Mouse (Mus musculus): Measurements from ENCODE around the gene Rpap3. TPM values are rescaled to one million over a fixed set of nuclear protein-coding genes. Genes with fewer than 3 reads are reported as not detected.

Rpap3 gene
- polyA plus RNA-seq, 1 experiment from 2014 or later: 47.2 TPM

- 69% methylated on average over 10 of the region's 10 CpGs for WGBS
Observed at GRCm38 (mm10) chr15:97748309-97748708, 42.7 kb upstream of the Rpap3 start.

GRCm38 (mm10) chr15:97747486-97747885 is 41.9 kb upstream of the Rpap3 start:
- Histone ChIP-seq H3K4me1 (ENCODE audit: control insufficient read depth, insufficient read depth, low read length) (peaks cover 10% of the 10 kb centered on the region; the same call in 1 of the 2 replicates), H3K36me3 (ENCODE audit: control insufficient read depth, insufficient read depth, low read length) (peaks cover 19% of the 10 kb centered on the region; the same call in 1 of the 2 replicates), H3K27ac (ENCODE audit: low read depth, low read length) (no peak overlapping the region), H3K4me3 (ENCODE audit: low read length) (no peak overlapping the region), H3K27me3 (ENCODE audit: control insufficient read depth, insufficient read depth, low read length) (no peaks in the 10 kb centered on the region), H3K4me2 (replicated peaks; ENCODE audit: low read depth, low read length) (no peak overlapping the region), H3K9me3 (ENCODE audit: control insufficient read depth, low read length) (no peaks in the 10 kb centered on the region), H3K9ac (ENCODE audit: low read depth, low read length) (no peak overlapping the region)
- WGBS: 91% methylated on average over 4 of the region's 4 CpGs
- ATAC-seq (ENCODE audit: low FRiP score, low TSS enrichment): no peak

More at GRCm38 (mm10) chr15:97748309-97748708, 42.7 kb upstream of the Rpap3 start:
- H3K9ac ChIP-seq (ENCODE audit: low read depth, low read length): no peak overlapping the region
- no peak overlapping the region for H3K27ac ChIP-seq (ENCODE audit: low read depth, low read length)
- H3K4me2 ChIP-seq (replicated peaks; ENCODE audit: low read depth, low read length): no peak overlapping the region
- H3K36me3 ChIP-seq (ENCODE audit: control insufficient read depth, insufficient read depth, low read length): peaks cover 19% of the 10 kb centered on the region
- no peaks in the 10 kb centered on the region for H3K27me3 ChIP-seq (ENCODE audit: control insufficient read depth, insufficient read depth, low read length)
- no peaks in the 10 kb centered on the region for H3K9me3 ChIP-seq (ENCODE audit: control insufficient read depth, low read length)
- ATAC-seq (ENCODE audit: low FRiP score, low TSS enrichment): no peak
- peaks cover 10% of the 10 kb centered on the region; the same call in 1 of the 2 replicates for H3K4me1 ChIP-seq (ENCODE audit: control insufficient read depth, insufficient read depth, low read length)
- no peak overlapping the region for H3K4me3 ChIP-seq (ENCODE audit: low read length)

- Histone ChIP-seq H3K27ac (ENCODE audit: low read depth, low read length) (no peak overlapping the region), H3K4me2 (replicated peaks; ENCODE audit: low read depth, low read length) (no peak overlapping the region), H3K4me3 (ENCODE audit: low read length) (no peak overlapping the region), H3K4me1 (ENCODE audit: control insufficient read depth, insufficient read depth, low read length) (peaks cover 10% of the 10 kb centered on the region; the same call in 1 of the 2 replicates), H3K36me3 (ENCODE audit: control insufficient read depth, insufficient read depth, low read length) (peaks cover 16% of the 10 kb centered on the region; the same call in 1 of the 2 replicates), H3K27me3 (ENCODE audit: control insufficient read depth, insufficient read depth, low read length) (no peaks in the 10 kb centered on the region), H3K9me3 (ENCODE audit: control insufficient read depth, low read length) (no peaks in the 10 kb centered on the region), H3K9ac (ENCODE audit: low read depth, low read length) (no peak overlapping the region)
- ATAC-seq (ENCODE audit: low FRiP score, low TSS enrichment): no peak
- 96% methylated on average over 24 of the region's 24 CpGs for WGBS
Observed at GRCm38 (mm10) chr15:97746748-97747147, 41.1 kb upstream of the Rpap3 start.

GRCm38 (mm10) chr15:97746278-97746677 is 40.7 kb upstream of the Rpap3 start:
- no peak overlapping the region for H3K27ac ChIP-seq (ENCODE audit: low read depth, low read length)
- no peak for ATAC-seq (ENCODE audit: low FRiP score, low TSS enrichment)
- 92% methylated on average over 10 of the region's 10 CpGs for WGBS

GRCm38 (mm10) chr15:97745331-97745730 is 39.7 kb upstream of the Rpap3 start:
- Histone ChIP-seq H3K9me3 (ENCODE audit: control insufficient read depth, low read length) (no peaks in the 10 kb centered on the region), H3K9ac (ENCODE audit: low read depth, low read length) (no peak overlapping the region), H3K4me3 (ENCODE audit: low read length) (no peak overlapping the region), H3K4me1 (ENCODE audit: control insufficient read depth, insufficient read depth, low read length) (0 out of 2 replicates have a peak, but pooled peaks cover 5% of the 10 kb centered on the region), H3K4me2 (replicated peaks; ENCODE audit: low read depth, low read length) (no peak overlapping the region), H3K36me3 (ENCODE audit: control insufficient read depth, insufficient read depth, low read length) (peaks cover 15% of the 10 kb centered on the region; the same call in 1 of the 2 replicates), H3K27me3 (ENCODE audit: control insufficient read depth, insufficient read depth, low read length) (no peaks in the 10 kb centered on the region), H3K27ac (ENCODE audit: low read depth, low read length) (no peak overlapping the region)
- WGBS: 57% methylated on average over 10 of the region's 10 CpGs
- no peak for ATAC-seq (ENCODE audit: low FRiP score, low TSS enrichment)

More at GRCm38 (mm10) chr15:97746278-97746677, 40.7 kb upstream of the Rpap3 start:
- Histone ChIP-seq H3K4me3 (ENCODE audit: low read length) (no peak overlapping the region), H3K9ac (ENCODE audit: low read depth, low read length) (no peak overlapping the region), H3K4me1 (ENCODE audit: control insufficient read depth, insufficient read depth, low read length) (peaks cover 10% of the 10 kb centered on the region; the same call in 1 of the 2 replicates), H3K9me3 (ENCODE audit: control insufficient read depth, low read length) (no peaks in the 10 kb centered on the region), H3K4me2 (replicated peaks; ENCODE audit: low read depth, low read length) (no peak overlapping the region), H3K27me3 (ENCODE audit: control insufficient read depth, insufficient read depth, low read length) (no peaks in the 10 kb centered on the region), H3K36me3 (ENCODE audit: control insufficient read depth, insufficient read depth, low read length) (peaks cover 15% of the 10 kb centered on the region; the same call in 1 of the 2 replicates)

GRCm38 (mm10) chr15:97744930-97745329 is 39.3 kb upstream of the Rpap3 start:
- H3K27me3 ChIP-seq (ENCODE audit: control insufficient read depth, insufficient read depth, low read length): no peaks in the 10 kb centered on the region
- ATAC-seq (ENCODE audit: low FRiP score, low TSS enrichment): 0 out of 2 replicates have a peak, but pooled peaks have one; percentile 16
- H3K9me3 ChIP-seq (ENCODE audit: control insufficient read depth, low read length): no peaks in the 10 kb centered on the region
- no peak overlapping the region for H3K9ac ChIP-seq (ENCODE audit: low read depth, low read length)
- H3K4me1 ChIP-seq (ENCODE audit: control insufficient read depth, insufficient read depth, low read length): 0 out of 2 replicates have a peak, but pooled peaks cover under 1% of the 10 kb centered on the region
- peaks cover 15% of the 10 kb centered on the region; the same call in 1 of the 2 replicates for H3K36me3 ChIP-seq (ENCODE audit: control insufficient read depth, insufficient read depth, low read length)
- no peak overlapping the region for H3K4me3 ChIP-seq (ENCODE audit: low read length)
- H3K4me2 ChIP-seq (replicated peaks; ENCODE audit: low read depth, low read length): no peak overlapping the region
- no peak overlapping the region for H3K27ac ChIP-seq (ENCODE audit: low read depth, low read length)
- 65% methylated on average over 10 of the region's 10 CpGs for WGBS

- Histone ChIP-seq H3K4me3 (ENCODE audit: low read length) (no peak overlapping the region), H3K27ac (ENCODE audit: low read depth, low read length) (no peak overlapping the region), H3K9ac (ENCODE audit: low read depth, low read length) (no peak overlapping the region), H3K36me3 (ENCODE audit: control insufficient read depth, insufficient read depth, low read length) (peaks cover 9% of the 10 kb centered on the region; the same call in 1 of the 2 replicates), H3K4me2 (replicated peaks; ENCODE audit: low read depth, low read length) (no peak overlapping the region), H3K9me3 (ENCODE audit: control insufficient read depth, low read length) (no peaks in the 10 kb centered on the region), H3K4me1 (ENCODE audit: control insufficient read depth, insufficient read depth, low read length) (no peaks in the 10 kb centered on the region), H3K27me3 (ENCODE audit: control insufficient read depth, insufficient read depth, low read length) (no peaks in the 10 kb centered on the region)
- 0 out of 2 replicates have a peak, but pooled peaks have one; percentile 24 for ATAC-seq (ENCODE audit: low FRiP score, low TSS enrichment)
- WGBS: 71% methylated on average over 11 of the region's 12 CpGs
Observed at GRCm38 (mm10) chr15:97743961-97744525, 38.4 kb upstream of the Rpap3 start.

- Histone ChIP-seq H3K9me3 (ENCODE audit: control insufficient read depth, low read length) (no peaks in the 10 kb centered on the region), H3K36me3 (ENCODE audit: control insufficient read depth, insufficient read depth, low read length) (peaks cover 9% of the 10 kb centered on the region; the same call in 1 of the 2 replicates), H3K27me3 (ENCODE audit: control insufficient read depth, insufficient read depth, low read length) (no peaks in the 10 kb centered on the region), H3K4me3 (ENCODE audit: low read length) (no peak overlapping the region), H3K27ac (ENCODE audit: low read depth, low read length) (no peak overlapping the region), H3K4me1 (ENCODE audit: control insufficient read depth, insufficient read depth, low read length) (no peaks in the 10 kb centered on the region), H3K4me2 (replicated peaks; ENCODE audit: low read depth, low read length) (no peak overlapping the region), H3K9ac (ENCODE audit: low read depth, low read length) (no peak overlapping the region)
- WGBS: 81% methylated on average over 5 of the region's 5 CpGs
- ATAC-seq (ENCODE audit: low FRiP score, low TSS enrichment): no peak
Observed at GRCm38 (mm10) chr15:97743210-97743609, 37.6 kb upstream of the Rpap3 start.

- H3K4me2 ChIP-seq (replicated peaks; ENCODE audit: low read depth, low read length): no peak overlapping the region
- no peaks in the 10 kb centered on the region for H3K27me3 ChIP-seq (ENCODE audit: control insufficient read depth, insufficient read depth, low read length)
- 42% methylated on average over 4 of the region's 4 CpGs for WGBS
- no peaks in the 10 kb centered on the region for H3K4me1 ChIP-seq (ENCODE audit: control insufficient read depth, insufficient read depth, low read length)
- ATAC-seq (ENCODE audit: low FRiP score, low TSS enrichment): no peak
- H3K27ac ChIP-seq (ENCODE audit: low read depth, low read length): no peak overlapping the region
- no peak overlapping the region for H3K4me3 ChIP-seq (ENCODE audit: low read length)
- H3K36me3 ChIP-seq (ENCODE audit: control insufficient read depth, insufficient read depth, low read length): peaks cover 9% of the 10 kb centered on the region; the same call in 1 of the 2 replicates
- no peaks in the 10 kb centered on the region for H3K9me3 ChIP-seq (ENCODE audit: control insufficient read depth, low read length)
- no peak overlapping the region for H3K9ac ChIP-seq (ENCODE audit: low read depth, low read length)
Observed at GRCm38 (mm10) chr15:97742600-97742999, 37.0 kb upstream of the Rpap3 start.
